Mouse (Mus musculus) forebrain, postnatal 0 days (tissue): Measurements from ENCODE around the gene Klhl5. TPM values are rescaled to one million over a fixed set of nuclear protein-coding genes. Genes with fewer than 3 reads are reported as not detected.

Source experiments
- ATAC-seq: fragments of 200-750 bp; cut with Nextera tagmentation; 2 replicates; pipeline ENCODE4 v1.8.0; 2017; ENCODE audit warnings: mild to moderate bottlenecking, moderate library complexity
- DNase-seq: peaks from one replicate; pipeline ENCODE4 v3.0.0-alpha.2; 2015
- H3K27ac ChIP-seq: fragments of 300-500 bp; sonication (generic); 2 replicates; pipeline ENCODE4 v1.5.1; 2014; ENCODE audit warnings: low read depth, mild to moderate bottlenecking, antibody characterized with exemption, low read length, moderate library complexity, mixed read lengths
- H3K27me3 ChIP-seq: fragments of 300-500 bp; sonication (generic); 2 replicates; pipeline ENCODE4 v1.6.1; 2014; ENCODE audit warnings: mild to moderate bottlenecking, low read length, mixed read lengths; ENCODE audit not compliant: insufficient read depth
- H3K36me3 ChIP-seq: fragments of 300-500 bp; sonication (generic); 2 replicates; pipeline ENCODE4 v1.6.1; 2014; ENCODE audit warnings: mild to moderate bottlenecking, moderate library complexity; ENCODE audit not compliant: insufficient read depth
- H3K4me1 ChIP-seq: fragments of 300-500 bp; sonication (generic); 2 replicates; pipeline ENCODE4 v1.6.1; 2014; ENCODE audit warnings: antibody characterized with exemption; ENCODE audit not compliant: insufficient read depth
- H3K4me2 ChIP-seq: fragments of 300-500 bp; sonication (generic); 2 replicates; pipeline ENCODE4 v1.6.1; 2014; ENCODE audit warnings: low read depth, mild to moderate bottlenecking, moderate library complexity
- H3K4me3 ChIP-seq: fragments of 300-500 bp; sonication (generic); 2 replicates; pipeline ENCODE4 v1.5.1; 2014; ENCODE audit warnings: low read depth, low read length, mixed read lengths
- H3K9ac ChIP-seq: fragments of 300-500 bp; sonication (generic); 2 replicates; pipeline ENCODE4 v1.6.1; 2014; ENCODE audit warnings: mild to moderate bottlenecking
- H3K9me3 ChIP-seq: fragments of 300-500 bp; sonication (generic); 2 replicates; pipeline ENCODE4 v1.6.1; 2016; ENCODE audit warnings: low read length
- CTCF ChIP-seq: sonication (generic); IDR thresholded peaks from 2 replicates; pipeline ENCODE4 v1.5.1; 2016; ENCODE audit warnings: antibody characterized with exemption, control low read depth, low read depth
- WGBS: fragments of 180-500 bp; shearing (Covaris S2); extraction: QIAGEN DNeasy Blood & Tissue Kit; methylation state at CpG from one replicate; pipeline ENCODE4 v1.1.7; 2014; 5-methylcytosine and 5-hydroxymethylcytosine counted together
- polyA plus RNA-seq: library from polyadenylated mRNA; unstranded; fragments of >200 nt; fragmentation: Nextera tagmentation; extraction: Ambion mirVana; gene quantifications from 2 replicates; pipeline ENCODE4 v1.2.1, GENCODE M21; 2015
- total RNA-seq: library from RNA; depleted of rRNA; stranded (reverse); fragments of >200 nt; gene quantifications from 2 replicates; pipeline ENCODE4 v1.2.3, GENCODE M21; 2014

Gene Klhl5
- total and polyA plus RNA-seq, 2 experiments from 2014 or later, result 48.3 to 49.6 TPM

DNA sequence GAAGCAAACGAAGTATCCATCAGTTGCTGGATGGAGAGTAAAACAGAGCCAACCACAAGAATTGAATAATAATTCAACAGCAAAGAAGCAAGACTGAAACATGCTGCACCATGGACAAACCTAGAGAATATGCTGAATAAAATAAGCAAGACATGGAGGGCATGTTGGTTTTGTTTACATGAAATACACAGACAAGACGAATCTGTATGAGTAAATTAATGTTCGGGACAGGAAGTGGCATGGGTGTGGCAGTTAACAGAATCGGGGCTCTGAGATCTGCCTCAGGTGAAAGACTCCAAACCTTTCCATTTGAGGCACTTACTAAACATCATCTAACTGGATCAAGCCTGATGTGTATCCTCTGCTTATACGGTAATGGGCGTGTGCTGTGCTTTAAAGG is 46.9 kb downstream of the Klhl5 start:
- peaks cover 31% of the 10 kb centered on the region for H3K36me3 ChIP-seq
- H3K4me1 ChIP-seq, result no peaks in the 10 kb centered on the region
- ATAC-seq, result no peak
- no peaks in the 10 kb centered on the region for H3K27me3 ChIP-seq
- H3K27ac ChIP-seq, result no peak overlapping the region
- H3K4me2 ChIP-seq, result no peak overlapping the region
- no peak overlapping the region for H3K9ac ChIP-seq
- 93% methylated on average over 6 of the region's 6 CpGs for WGBS
- H3K4me3 ChIP-seq, result no peak overlapping the region
- no peak for DNase-seq
- TF ChIP-seq CTCF, result no peak
- H3K9me3 ChIP-seq, result no peaks in the 10 kb centered on the region

DNA sequence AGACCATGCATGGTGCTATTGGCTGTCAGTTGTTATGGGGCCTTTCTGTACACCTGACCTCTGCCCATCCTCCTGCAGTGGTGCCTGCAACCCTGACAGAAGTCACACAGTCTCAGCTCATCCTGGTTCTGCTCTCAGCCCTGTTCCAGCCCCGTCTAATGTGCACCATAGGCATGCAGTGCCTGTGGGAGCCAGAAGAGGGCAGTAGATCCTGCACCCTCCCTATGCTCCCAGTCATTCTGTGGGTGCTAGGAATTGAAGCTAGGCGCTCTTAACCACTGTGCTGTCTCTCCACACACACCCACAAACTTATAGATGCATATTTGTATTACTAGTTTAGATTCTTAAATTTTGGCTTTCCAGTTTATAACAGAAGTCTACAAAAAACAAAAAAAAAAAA is 49.5 kb downstream of the Klhl5 start:
- peak; percentile 34 for DNase-seq
- WGBS, result 68% methylated on average over 2 of the region's 2 CpGs

GRCm38 (mm10) chr5:65157412-65158381 is 50.4 kb downstream of the Klhl5 start:
- ATAC-seq (no peak), DNase-seq (no peak)
- TF ChIP-seq CTCF, result peak; percentile 39; the same call in 1 of the 2 replicates
- 77% methylated on average over 22 of the region's 22 CpGs for WGBS
- Histone ChIP-seq H3K9ac (no peak overlapping the region), H3K4me3 (no peak overlapping the region), H3K9me3 (no peaks in the 10 kb centered on the region), H3K4me2 (no peak overlapping the region), H3K27ac (no peak overlapping the region), H3K36me3 (peaks cover 34% of the 10 kb centered on the region), H3K4me1 (no peaks in the 10 kb centered on the region), H3K27me3 (no peaks in the 10 kb centered on the region)

More for the DNA sequence above, 49.5 kb downstream of the Klhl5 start:
- Histone ChIP-seq H3K27ac (no peak overlapping the region), H3K4me3 (no peak overlapping the region), H3K4me2 (no peak overlapping the region), H3K9me3 (no peaks in the 10 kb centered on the region), H3K36me3 (peaks cover 38% of the 10 kb centered on the region), H3K4me1 (no peaks in the 10 kb centered on the region), H3K9ac (no peak overlapping the region), H3K27me3 (no peaks in the 10 kb centered on the region)
- peak; percentile 73 for TF ChIP-seq CTCF
- ATAC-seq, result peak; percentile 55; the same call in 1 of the 2 replicates

DNA sequence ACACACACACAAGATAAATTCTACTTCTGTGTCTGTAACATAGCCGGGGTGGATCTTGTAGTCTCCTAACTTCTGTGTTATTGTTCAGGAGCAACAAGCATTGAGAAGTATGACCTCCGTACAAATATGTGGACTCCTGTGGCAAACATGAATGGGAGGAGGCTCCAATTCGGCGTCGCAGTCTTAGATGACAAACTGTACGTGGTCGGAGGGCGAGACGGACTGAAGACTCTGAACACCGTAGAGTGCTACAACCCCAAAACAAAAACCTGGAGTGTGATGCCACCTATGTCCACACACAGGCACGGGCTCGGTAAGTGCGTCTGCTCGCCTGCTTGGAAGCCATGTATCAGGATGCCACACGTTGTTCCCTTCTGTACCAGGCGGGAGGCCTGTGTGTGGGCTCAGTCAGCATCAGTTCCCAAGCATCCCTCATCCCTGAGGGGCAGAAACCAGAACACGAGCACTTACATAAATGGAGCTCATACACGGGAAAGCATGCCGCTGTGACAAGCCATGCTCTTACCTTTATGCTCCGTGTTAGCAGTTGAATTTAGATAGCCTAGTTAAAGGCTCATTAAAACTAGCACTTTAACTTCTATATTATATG is 51.5 kb downstream of the Klhl5 start:
- no peak overlapping the region for H3K9ac ChIP-seq
- H3K4me2 ChIP-seq, result no peak overlapping the region
- no peaks in the 10 kb centered on the region for H3K4me1 ChIP-seq
- peaks cover 39% of the 10 kb centered on the region for H3K36me3 ChIP-seq
- DNase-seq (no peak), ATAC-seq (no peak)
- no peaks in the 10 kb centered on the region for H3K9me3 ChIP-seq
- no peak overlapping the region for H3K27ac ChIP-seq
- no peak overlapping the region for H3K4me3 ChIP-seq
- TF ChIP-seq CTCF, result no peak
- no peaks in the 10 kb centered on the region for H3K27me3 ChIP-seq
- 88% methylated on average over 20 of the region's 20 CpGs for WGBS

DNA sequence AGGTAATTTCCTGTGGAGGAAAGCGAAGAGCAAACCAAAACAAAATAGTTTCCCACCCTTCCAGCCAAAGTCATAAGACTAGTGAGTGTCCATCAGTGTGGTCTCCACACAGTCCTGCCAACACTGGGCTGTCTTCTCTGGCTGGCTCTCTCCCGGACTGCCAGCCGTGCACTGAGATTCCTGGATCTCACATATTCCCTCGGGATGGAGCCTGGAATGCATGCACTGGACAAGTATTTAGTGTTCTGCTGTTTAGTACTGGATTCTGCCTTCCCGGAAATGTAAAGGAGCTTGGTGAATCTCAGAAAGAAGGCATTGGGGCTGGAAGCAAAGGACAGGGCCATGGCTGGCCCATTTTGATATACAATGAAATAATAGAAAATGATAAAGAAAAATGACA is 55.7 kb downstream of the Klhl5 start:
- Histone ChIP-seq H3K27me3 (no peaks in the 10 kb centered on the region), H3K9me3 (no peaks in the 10 kb centered on the region), H3K4me1 (no peaks in the 10 kb centered on the region), H3K9ac (no peak overlapping the region), H3K36me3 (peaks cover 58% of the 10 kb centered on the region), H3K4me3 (no peak overlapping the region), H3K27ac (no peak overlapping the region), H3K4me2 (no peak overlapping the region)
- ATAC-seq (no peak), DNase-seq (no peak)
- TF ChIP-seq CTCF, result no peak
- WGBS, result 89% methylated on average over 5 of the region's 5 CpGs

GRCm38 (mm10) chr5:65163489-65164092 is 56.3 kb downstream of the Klhl5 start:
- Histone ChIP-seq H3K4me2 (no peak overlapping the region), H3K9ac (no peak overlapping the region), H3K9me3 (no peaks in the 10 kb centered on the region), H3K27me3 (no peaks in the 10 kb centered on the region), H3K4me1 (no peaks in the 10 kb centered on the region), H3K36me3 (peaks cover 55% of the 10 kb centered on the region), H3K4me3 (no peak overlapping the region), H3K27ac (no peak overlapping the region)
- no peak for ATAC-seq
- TF ChIP-seq CTCF, result no peak
- DNase-seq, result no peak
- 93% methylated on average over 17 of the region's 17 CpGs for WGBS
